Mouse (Mus musculus) C2C12 (cell line): ENCODE results near the gene Sema3a. TPM values are rescaled to one million over a fixed set of nuclear protein-coding genes. Genes with fewer than 3 reads are reported as not detected.

Source experiments
- H3K27me3 ChIP-seq: one replicate; pipeline ENCODE4 v1.6.1; 2011; ENCODE audit not compliant: control insufficient read depth, insufficient read depth, insufficient read length
- H3K36me3 ChIP-seq: one replicate; pipeline ENCODE4 v1.6.1; 2011; ENCODE audit not compliant: control insufficient read depth, insufficient read depth
- H3K4me3 ChIP-seq: one replicate; pipeline ENCODE4 v1.5.1; 2011; ENCODE audit warnings: mild to moderate bottlenecking, control low read depth; ENCODE audit not compliant: poor library complexity, insufficient read depth, severe bottlenecking
- H3K79me2 ChIP-seq: one replicate; pipeline ENCODE4 v1.6.1; 2011; ENCODE audit not compliant: control insufficient read depth, insufficient read depth
- H3K79me3 ChIP-seq: one replicate; pipeline ENCODE4 v1.6.1; 2011; ENCODE audit warnings: low read depth, control low read depth
- H3ac ChIP-seq: one replicate; pipeline ENCODE3; 2011; ENCODE audit warnings: low read depth; ENCODE audit not compliant: control insufficient read depth, insufficient read length
- CEBPB ChIP-seq: IDR thresholded peaks from one replicate; pipeline ENCODE4 v1.6.1; 2011; ENCODE audit warnings: low read depth, mild to moderate bottlenecking, control low read depth, moderate library complexity
- CTCF ChIP-seq: IDR thresholded peaks from one replicate; pipeline ENCODE4 v1.5.1; 2011; ENCODE audit not compliant: control insufficient read depth, insufficient read depth, insufficient read length
- FOSL1 ChIP-seq: IDR thresholded peaks from one replicate; pipeline ENCODE4 v1.8.0; 2011; ENCODE audit warnings: mild to moderate bottlenecking, low read length; ENCODE audit not compliant: poor library complexity, insufficient read depth, severe bottlenecking
- MAX ChIP-seq: IDR thresholded peaks from one replicate; pipeline ENCODE4 v1.6.1; 2011; ENCODE audit warnings: mild to moderate bottlenecking, control low read depth
- MYOD1 ChIP-seq: IDR thresholded peaks from one replicate; pipeline ENCODE4 v1.6.1; 2011; ENCODE audit warnings: low read depth; ENCODE audit not compliant: control insufficient read depth, insufficient read length
- MYOG ChIP-seq: IDR thresholded peaks from one replicate; pipeline ENCODE4 v1.6.1; 2011; ENCODE audit not compliant: control insufficient read depth, insufficient read length; ENCODE audit errors: extremely low read depth
- USF1 ChIP-seq: IDR thresholded peaks from one replicate; pipeline ENCODE4 v1.6.1; 2011; ENCODE audit warnings: low read depth, mild to moderate bottlenecking, control low read depth, moderate library complexity
- polyA plus RNA-seq: library from polyadenylated mRNA; unstranded; fragments of >200 nt; fragmentation: generic; extraction: Trizol; gene quantifications from one replicate; pipeline ENCODE4 v1.2.1, GENCODE M21; 2012; ENCODE audit warnings: missing spikeins

Gene Sema3a
- polyA plus RNA-seq, 1 experiment: 11.1 TPM

DNA sequence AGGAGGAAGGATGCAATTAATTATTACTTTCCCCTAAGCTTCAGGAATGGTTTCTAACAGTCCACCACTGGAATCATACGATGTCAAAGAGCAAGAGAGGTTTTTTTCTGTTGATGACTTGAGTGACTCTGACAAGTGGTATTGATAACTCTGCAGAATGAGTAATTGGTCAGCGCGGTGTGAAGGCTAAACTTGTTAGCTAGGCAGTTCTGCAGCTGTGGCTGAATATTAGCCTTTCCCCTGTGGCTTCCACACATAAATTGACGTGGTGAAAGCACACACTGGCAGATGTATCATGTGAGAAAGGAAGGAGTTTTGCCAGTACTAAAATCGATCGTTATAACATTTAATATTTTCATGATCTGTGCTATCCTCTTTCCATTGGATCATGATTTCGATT is 497.4 kb downstream of the Sema3a start:
- TF ChIP-seq FOSL1 (no peak), MYOD1 (no peak), MYOG (no peak), USF1 (no peak), MAX (no peak), CEBPB (no peak), CTCF (no peak)
- H3K79me2 ChIP-seq: no peaks in the 10 kb centered on the region
- no peak overlapping the region for H3K4me3 ChIP-seq
- H3ac ChIP-seq: no peak overlapping the region
- H3K79me3 ChIP-seq: no peaks in the 10 kb centered on the region
- H3K36me3 ChIP-seq: no peaks in the 10 kb centered on the region
- H3K27me3 ChIP-seq: no peaks in the 10 kb centered on the region

DNA sequence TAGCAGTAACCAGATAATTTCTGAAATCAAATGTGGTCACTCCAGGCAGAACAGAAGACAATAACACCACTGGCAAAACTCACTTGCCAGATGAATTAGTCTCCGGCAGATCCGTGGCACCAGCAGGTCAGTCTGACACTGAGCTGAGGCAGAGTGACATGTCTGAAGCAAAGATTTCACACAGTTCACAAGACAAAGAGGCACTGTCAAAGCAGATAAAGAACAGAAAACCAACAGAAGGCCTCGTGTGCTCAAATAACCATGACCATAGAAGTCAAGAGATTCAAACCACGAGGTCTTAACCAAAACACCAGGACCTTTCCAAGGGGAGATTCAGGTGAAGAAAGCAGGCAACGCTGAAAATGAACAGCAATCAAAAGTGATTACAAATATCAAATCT is 499.5 kb downstream of the Sema3a start:
- no peak overlapping the region for H3ac ChIP-seq
- H3K79me2 ChIP-seq: no peaks in the 10 kb centered on the region
- H3K4me3 ChIP-seq: no peak overlapping the region
- no peaks in the 10 kb centered on the region for H3K79me3 ChIP-seq
- no peaks in the 10 kb centered on the region for H3K36me3 ChIP-seq
- H3K27me3 ChIP-seq: no peaks in the 10 kb centered on the region
- TF ChIP-seq CTCF (no peak), USF1 (no peak), MAX (no peak), MYOG (no peak), CEBPB (no peak), FOSL1 (no peak), MYOD1 (no peak)

DNA sequence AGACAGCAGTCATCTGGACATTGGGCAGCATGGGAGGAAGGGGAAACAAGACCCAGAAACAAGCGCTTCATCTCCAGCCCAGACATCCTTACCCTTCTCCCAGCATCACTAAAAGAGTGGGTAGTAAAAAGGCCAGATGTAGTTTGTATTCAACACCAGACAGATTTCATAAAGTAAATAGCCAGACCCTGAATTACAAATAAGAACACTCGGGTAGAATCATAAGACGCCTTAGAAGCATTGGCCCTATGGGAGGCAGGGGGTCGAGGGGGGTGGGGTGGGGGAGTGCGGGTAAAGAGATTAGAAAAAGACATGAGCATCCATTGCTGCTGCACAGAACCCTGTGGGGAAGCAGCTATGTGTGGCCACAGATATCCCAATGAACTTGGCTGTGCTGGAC is 500.9 kb downstream of the Sema3a start:
- Histone ChIP-seq H3ac (no peak overlapping the region), H3K27me3 (no peaks in the 10 kb centered on the region), H3K36me3 (no peaks in the 10 kb centered on the region), H3K4me3 (no peak overlapping the region), H3K79me2 (no peaks in the 10 kb centered on the region), H3K79me3 (no peaks in the 10 kb centered on the region)
- TF ChIP-seq MYOG (no peak), FOSL1 (no peak), USF1 (no peak), MAX (no peak), MYOD1 (no peak), CTCF (no peak), CEBPB (no peak)

DNA sequence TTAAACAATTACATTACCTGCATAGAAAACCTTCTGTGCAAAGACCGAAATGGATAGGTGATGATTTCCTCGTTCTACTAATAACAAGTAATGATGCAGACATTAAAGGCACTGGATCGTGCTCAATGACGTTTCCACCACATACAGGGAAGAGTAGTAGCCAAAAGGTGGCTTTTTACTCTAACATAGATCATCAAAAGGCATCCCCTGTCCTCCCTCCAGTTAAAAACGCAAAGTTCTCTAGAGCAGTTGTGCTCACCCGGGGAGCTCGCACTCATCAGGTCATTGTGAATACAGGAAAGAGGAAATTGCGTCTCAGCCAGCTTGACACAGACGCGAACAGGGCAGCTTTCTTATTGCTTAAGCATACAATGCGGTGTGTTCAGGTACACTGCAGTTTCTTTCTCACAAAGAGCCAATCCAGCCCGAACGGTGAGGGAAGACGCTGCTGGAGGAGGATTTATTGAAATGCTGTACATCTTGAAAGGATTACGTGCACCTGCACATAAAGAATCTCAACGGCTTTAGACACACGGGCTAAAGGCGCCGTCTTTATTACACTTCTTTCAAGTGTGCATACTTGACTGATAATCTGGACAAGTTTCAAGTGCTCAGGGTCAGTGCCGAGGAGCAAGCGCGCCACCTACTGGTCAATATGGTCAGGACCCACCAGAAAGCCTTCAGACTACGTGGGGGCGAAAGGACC is 503.5 kb downstream of the Sema3a start:
- H3K79me2 ChIP-seq: no peaks in the 10 kb centered on the region
- no peaks in the 10 kb centered on the region for H3K36me3 ChIP-seq
- H3ac ChIP-seq: peak overlapping the region; percentile 14
- no peak for TF ChIP-seq CEBPB
- TF ChIP-seq CTCF: peak; percentile 80
- no peaks in the 10 kb centered on the region for H3K79me3 ChIP-seq
- H3K27me3 ChIP-seq: no peaks in the 10 kb centered on the region
- H3K4me3 ChIP-seq: no peak overlapping the region

DNA sequence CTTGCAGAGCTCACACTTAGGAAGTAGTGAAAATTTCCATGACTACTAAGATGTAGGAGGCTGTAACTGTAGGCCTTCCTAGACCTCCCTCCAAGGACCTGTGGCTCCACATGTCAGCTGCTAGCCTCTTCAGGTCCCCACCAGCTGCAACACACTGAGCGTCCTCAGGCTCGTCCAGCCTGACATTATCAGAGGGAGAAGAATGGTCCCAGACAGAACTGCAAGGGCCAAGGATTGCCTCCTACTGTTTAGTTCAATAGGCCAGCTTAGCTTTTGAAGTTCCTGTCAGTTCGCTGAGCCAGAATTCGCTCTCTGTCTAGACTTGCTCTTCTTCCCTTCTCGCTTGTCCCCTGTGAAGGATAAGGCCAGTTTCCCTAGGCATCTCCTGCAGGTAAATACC is 504.7 kb downstream of the Sema3a start:
- no peaks in the 10 kb centered on the region for H3K27me3 ChIP-seq
- no peaks in the 10 kb centered on the region for H3K79me2 ChIP-seq
- TF ChIP-seq USF1 (no peak), CTCF (no peak), MAX (no peak), MYOD1 (no peak), MYOG (no peak), FOSL1 (no peak), CEBPB (no peak)
- no peaks in the 10 kb centered on the region for H3K79me3 ChIP-seq
- no peak overlapping the region for H3ac ChIP-seq
- no peak overlapping the region for H3K4me3 ChIP-seq
- no peaks in the 10 kb centered on the region for H3K36me3 ChIP-seq

DNA sequence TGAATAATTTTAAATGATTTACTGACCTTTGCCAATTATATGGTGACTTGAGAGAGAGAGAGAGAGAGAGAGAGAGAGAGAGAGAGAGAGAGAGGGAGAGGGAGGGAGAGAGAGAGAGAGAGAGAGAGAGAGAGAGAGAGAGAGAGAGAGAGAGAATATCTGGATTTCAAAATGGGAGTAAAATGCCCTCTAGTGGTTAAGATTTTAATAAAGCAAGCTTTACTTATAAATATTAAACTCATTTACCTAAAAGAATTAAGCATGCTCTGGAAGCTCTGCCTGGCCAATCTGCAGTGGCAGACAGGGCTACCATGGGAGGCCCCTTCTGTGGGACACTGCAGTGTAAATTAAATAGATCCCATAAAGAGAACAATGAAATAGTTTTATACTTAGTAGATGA is 505.5 kb downstream of the Sema3a start:
- TF ChIP-seq FOSL1 (no peak), USF1 (no peak), MAX (no peak), CTCF (no peak), MYOG (no peak)
- Histone ChIP-seq H3K79me3 (no peaks in the 10 kb centered on the region), H3K36me3 (no peaks in the 10 kb centered on the region), H3K79me2 (no peaks in the 10 kb centered on the region), H3K4me3 (no peak overlapping the region), H3ac (no peak overlapping the region), H3K27me3 (no peaks in the 10 kb centered on the region)
